Mouse (Mus musculus): ENCODE measurements at regions not wholly inside any gene's neighbourhood (a gene's known extent, or its start where the extent isn't known, plus 50 kb on each side); places are given as distances from the start of the nearest gene placed in this dataset.

- DNase-seq (ENCODE audit: low spot score in 2 of 2), result peak in 1 of 2 experiments; percentile 35
Measured at GRCm38 (mm10) chr9:35360139-35361100, 60.5 kb upstream of the Cdon start.

GRCm38 (mm10) chr9:35361432-35361831, 59.5 kb upstream of the Cdon start:
- DNase-seq (ENCODE audit: low spot score in 2 of 2), result no peak

- DNase-seq (ENCODE audit: low spot score in 2 of 2), result no peak
Measured at GRCm38 (mm10) chr9:35362276-35362675, 58.7 kb upstream of the Cdon start.

GRCm38 (mm10) chr9:35363079-35363478, 57.8 kb upstream of the Cdon start:
- no peak for DNase-seq (ENCODE audit: low spot score in 2 of 2)

- DNase-seq (ENCODE audit: low spot score in 2 of 2), result no peak
Measured at GRCm38 (mm10) chr9:35363936-35364335, 57.0 kb upstream of the Cdon start.

GRCm38 (mm10) chr9:35365975-35366374, 55.0 kb upstream of the Cdon start:
- DNase-seq (ENCODE audit: low spot score in 2 of 2), result no peak

- no peak for DNase-seq (ENCODE audit: low spot score in 2 of 2)
Measured at GRCm38 (mm10) chr9:35369063-35369462, 51.9 kb upstream of the Cdon start.

- no peak for DNase-seq (ENCODE audit: low spot score in 2 of 2)
Measured at GRCm38 (mm10) chr9:35370031-35370430, 50.9 kb upstream of the Cdon start.

- no peak for DNase-seq (ENCODE audit: low spot score in 2 of 2)
Measured at GRCm38 (mm10) chr9:35370895-35371294, 50.0 kb upstream of the Cdon start.

All from frontal cortex, postnatal 25 days (tissue).